Mouse (Mus musculus) lung, postnatal 0 days (tissue): ENCODE results near the gene Pip5k1a.

Experiments used
- CTCF ChIP-seq: IDR thresholded peaks from 2 replicates; pipeline ENCODE4 v1.5.1; 2016; ENCODE audit warnings: antibody characterized with exemption, mild to moderate bottlenecking
- EP300 ChIP-seq: IDR thresholded peaks from 2 replicates; pipeline ENCODE4 v1.6.1; 2016; ENCODE audit warnings: antibody characterized with exemption, mild to moderate bottlenecking, control low read depth

DNA sequence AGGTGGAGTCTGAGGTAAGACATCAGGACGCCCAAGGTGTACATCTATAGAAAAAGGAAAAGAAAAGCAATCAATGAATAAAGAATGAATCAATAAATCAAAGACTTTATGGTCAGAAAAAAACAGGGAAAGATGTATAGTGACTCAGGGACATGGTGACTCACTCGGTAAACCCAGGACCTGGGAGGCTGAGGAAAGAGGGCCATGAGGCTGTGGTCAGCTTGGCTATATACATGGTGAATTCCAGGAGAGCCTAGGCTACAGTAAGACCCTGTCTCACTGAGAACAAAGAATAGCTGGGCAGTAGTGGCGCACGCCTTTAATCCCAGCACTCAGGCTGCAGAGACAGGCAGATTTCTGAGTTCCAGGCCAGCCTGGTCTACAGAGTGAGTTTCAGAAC is 43.0 kb downstream of the Pip5k1a start:
- TF ChIP-seq CTCF: no peak
- TF ChIP-seq EP300: no peak
